In the genomic region with DNA sequence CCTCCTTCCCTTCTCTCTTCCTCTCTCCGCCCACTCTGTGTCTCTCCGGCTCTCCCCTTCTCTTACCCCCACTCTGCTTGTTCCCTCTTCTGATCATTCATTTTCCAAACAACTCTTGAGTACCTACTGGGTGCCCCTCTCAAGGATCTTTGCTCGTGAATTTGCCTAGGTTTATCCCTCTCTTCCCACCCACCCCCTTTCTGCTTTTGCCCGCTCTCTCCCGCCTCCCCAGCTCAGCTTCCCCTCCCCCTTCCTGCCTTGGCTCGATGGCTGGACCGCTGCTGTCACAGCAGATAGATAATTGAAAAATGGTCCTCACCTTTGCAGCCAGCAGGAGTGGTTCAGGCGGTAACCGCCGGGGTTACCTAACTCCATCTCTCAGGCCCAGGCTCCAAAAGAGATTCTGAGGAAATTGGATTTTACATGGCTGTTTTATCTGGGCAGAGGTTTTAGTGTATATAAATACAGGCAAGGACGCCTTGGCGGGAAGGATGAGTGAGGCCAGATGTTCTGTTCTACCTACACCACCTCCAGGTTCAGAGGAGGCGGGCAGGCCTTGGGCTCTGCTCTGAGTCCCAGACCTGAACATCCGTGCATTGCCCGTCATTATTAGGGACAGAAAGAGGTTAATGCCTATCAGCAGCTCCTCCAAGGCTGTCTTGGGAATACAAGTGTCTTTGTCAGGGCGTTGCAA, we compare ENCODE assay signal across 8 mouse cellular contexts.
DNase-seq lines count a peak whose midpoint lies in the region; ATAC-seq lines count a peak whose summit lies in the region.

No protein-coding gene starts in this region.

- no peaks in the 10 kb centered on the region for H3K9me3 ChIP-seq in kidney, embryonic 15.5 days (replicated peaks)
- H3K9me3 ChIP-seq in forebrain, embryonic 13.5 days (replicated peaks): no peaks in the 10 kb centered on the region
- no peaks in the 10 kb centered on the region for H3K9me3 ChIP-seq in liver, embryonic 12.5 days (replicated peaks)

- peaks cover 33% of the 10 kb centered on the region for H3K4me1 ChIP-seq in kidney, embryonic 15.5 days
- peaks cover 24% of the 10 kb centered on the region for H3K4me1 ChIP-seq in forebrain, embryonic 13.5 days
- H3K4me1 ChIP-seq in liver, embryonic 12.5 days: peaks cover 10% of the 10 kb centered on the region; the same call in 1 of the 2 replicates

- H3K4me3 ChIP-seq in kidney, embryonic 15.5 days (replicated peaks): peak overlapping the region; percentile 52
- peak overlapping the region; percentile 48 for H3K4me3 ChIP-seq in forebrain, embryonic 13.5 days
- H3K4me3 ChIP-seq in liver, embryonic 12.5 days: peak overlapping the region; percentile 47

- 0 out of 2 replicates have a peak, but pooled peaks have one; percentile 17 for ATAC-seq in kidney, embryonic 15.5 days (replicated peaks; ENCODE audit: low FRiP score)
- ATAC-seq in forebrain, embryonic 13.5 days: no peak; the same call in 1 of the 2 replicates
- ATAC-seq in liver, embryonic 12.5 days: no peak
- ATAC-seq in frontal cortex, adult (ENCODE audit: low TSS enrichment): no peak

- no peak overlapping the region for H3K9ac ChIP-seq in kidney, embryonic 15.5 days
- peak overlapping the region; percentile 66 for H3K9ac ChIP-seq in forebrain, embryonic 13.5 days
- no peak overlapping the region for H3K9ac ChIP-seq in liver, embryonic 12.5 days

- H3K27ac ChIP-seq in kidney, embryonic 15.5 days: no peak overlapping the region
- H3K27ac ChIP-seq in forebrain, embryonic 13.5 days: peak overlapping the region; percentile 93
- H3K27ac ChIP-seq in liver, embryonic 12.5 days: no peak overlapping the region

- no peaks in the 10 kb centered on the region for H3K36me3 ChIP-seq in kidney, embryonic 15.5 days
- H3K36me3 ChIP-seq in forebrain, embryonic 13.5 days (ENCODE audit: poor library complexity, severe bottlenecking): no peaks in the 10 kb centered on the region
- no peaks in the 10 kb centered on the region for H3K36me3 ChIP-seq in liver, embryonic 12.5 days

- DNase-seq in kidney, adult 11 months: no peak
- peak; percentile 56 for DNase-seq in cerebellum, adult 11 months
- DNase-seq in frontal cortex, postnatal 10 days (ENCODE audit: low spot score in 2 of 2): no peak
- DNase-seq in frontal cortex, postnatal 25 days (ENCODE audit: low spot score in 2 of 2): no peak

- peak overlapping the region; percentile 93 for H3K4me2 ChIP-seq in kidney, embryonic 15.5 days
- peak overlapping the region; percentile 89 for H3K4me2 ChIP-seq in forebrain, embryonic 13.5 days
- peak overlapping the region; percentile 69 for H3K4me2 ChIP-seq in liver, embryonic 12.5 days

- H3K27me3 ChIP-seq in kidney, embryonic 15.5 days: peaks cover 80% of the 10 kb centered on the region
- peaks cover 82% of the 10 kb centered on the region for H3K27me3 ChIP-seq in forebrain, embryonic 13.5 days
- peaks cover 100% of the 10 kb centered on the region for H3K27me3 ChIP-seq in liver, embryonic 12.5 days (replicated peaks)

- WGBS in kidney, embryonic 15.5 days: 11% methylated on average over 16 of the region's 16 CpGs
- WGBS in forebrain, embryonic 13.5 days: 2% methylated on average over 16 of the region's 16 CpGs
- 11% methylated on average over 16 of the region's 16 CpGs for WGBS in liver, embryonic 12.5 days (ENCODE audit: insufficient replicate concordance)
